Mouse (Mus musculus) hematopoietic stem cell, adult 5-6 weeks (primary cell): Measurements from ENCODE around the gene Olfr588-ps1. TPM values are rescaled to one million over a fixed set of nuclear protein-coding genes. Genes with fewer than 3 reads are reported as not detected.
"Not testable (repeated sequence)": the region's sequence is repeated elsewhere in the genome, so short reads cannot be mapped to it uniquely, and the experiment has no call there.

Source experiments
- ATAC-seq, 2 experiments: fragments of 125-278 bp in 1 of 2; replicated peaks in 1 of 2; 2 replicates each; pipeline ENCODE4 v1.8.0; 2016 to 2017; ENCODE audit warnings: inconsistent platforms in 2 of 2, mild to moderate bottlenecking in 2 of 2, moderate number of reproducible peaks in 2 of 2, low read depth in 1 of 2, moderate TSS enrichment in 1 of 2; ENCODE audit not compliant: low FRiP score in 2 of 2, poor library complexity in 2 of 2, severe bottlenecking in 2 of 2, insufficient read depth in 1 of 2, low TSS enrichment in 1 of 2
- total RNA-seq: library from RNA; stranded (forward); fragments of 172-1452, 232-1000 nt; gene quantifications from 2 replicates; pipeline ENCODE4 v1.2.3, GENCODE M21; 2017

The Olfr588-ps1 gene
- total RNA-seq = not detected in 2 replicates

- no peak for ATAC-seq
Observed at GRCm38 (mm10) chr7:103140579-103140978, at the start of gene Olfr588-ps1. Gene Olfr588-ps1, plus strand, starts transcription at chr7:103140879.

GRCm38 (mm10) chr7:103097420-103097819 lies 43.3 kb upstream of the Olfr588-ps1 start, which contains the start of gene Olfr585:
Gene Olfr585, plus strand, starts transcription at chr7:103097720.
- no peak for ATAC-seq

GRCm38 (mm10) chr7:103119406-103119805 lies 21.3 kb upstream of the Olfr588-ps1 start:
- ATAC-seq = no peak

GRCm38 (mm10) chr7:103125538-103125937 lies 15.1 kb upstream of the Olfr588-ps1 start, which contains the start of gene Olfr586:
Gene Olfr586, minus strand, starts transcription at chr7:103125638.
- no peak for ATAC-seq

GRCm38 (mm10) chr7:103156256-103156655 lies 15.6 kb downstream of the Olfr588-ps1 start, which contains the start of gene Olfr589:
Gene Olfr589, minus strand, starts transcription at chr7:103156356.
- no peak for ATAC-seq

GRCm38 (mm10) chr7:103169697-103170096 lies 29.0 kb downstream of the Olfr588-ps1 start:
- no peak for ATAC-seq

GRCm38 (mm10) chr7:103178240-103178639 lies 37.6 kb downstream of the Olfr588-ps1 start, which contains the start of gene Olfr591:
Gene Olfr591, minus strand, starts transcription at chr7:103178340.
- ATAC-seq = no peak

GRCm38 (mm10) chr7:103184503-103184902 lies 43.8 kb downstream of the Olfr588-ps1 start, which contains the start of gene Olfr592:
Gene Olfr592, plus strand, starts transcription at chr7:103184803.
- not testable (repeated sequence) for ATAC-seq

Other genes starting within 250 kb of the Olfr588-ps1 start
- gene Olfr569, start 250.0 kb upstream of the Olfr588-ps1 start, total RNA-seq = 0.10 TPM in 1 of 2 replicates, not detected in the other
- not detected in 2 replicates for gene Olfr570, start 246.3 kb upstream of the Olfr588-ps1 start, total RNA-seq
- gene Olfr571, start 223.3 kb upstream of the Olfr588-ps1 start, total RNA-seq = not detected in 2 replicates
- gene Olfr572, start 216.5 kb upstream of the Olfr588-ps1 start, total RNA-seq = not detected in 2 replicates
- gene Olfr573-ps1, start 198.3 kb upstream of the Olfr588-ps1 start, total RNA-seq = not detected in 2 replicates
- gene Olfr574, start 192.4 kb upstream of the Olfr588-ps1 start, total RNA-seq = not detected in 2 replicates
- gene Olfr575, start 182.1 kb upstream of the Olfr588-ps1 start, total RNA-seq = not detected in 2 replicates
- not detected in 2 replicates for gene Olfr576, start 178.2 kb upstream of the Olfr588-ps1 start, total RNA-seq
- gene Olfr577, start 164.9 kb upstream of the Olfr588-ps1 start, total RNA-seq = not detected in 2 replicates
- gene Olfr578, start 151.6 kb upstream of the Olfr588-ps1 start, total RNA-seq = not detected in 2 replicates
- not detected in 2 replicates for gene Olfr582, start 102.9 kb upstream of the Olfr588-ps1 start, total RNA-seq
- not detected in 2 replicates for gene Olfr583, start 89.6 kb upstream of the Olfr588-ps1 start, total RNA-seq
- gene Olfr584, start 59.0 kb upstream of the Olfr588-ps1 start, total RNA-seq = not detected in 2 replicates
- gene Olfr585, start 43.2 kb upstream of the Olfr588-ps1 start, total RNA-seq = not detected in 2 replicates
- not detected in 2 replicates for gene Olfr586, start 15.2 kb upstream of the Olfr588-ps1 start, total RNA-seq
- not detected in 2 replicates for gene Olfr589, start 15.5 kb downstream of the Olfr588-ps1 start, total RNA-seq
- not detected in 2 replicates for gene Olfr591, start 37.5 kb downstream of the Olfr588-ps1 start, total RNA-seq
- not detected in 2 replicates for gene Olfr592, start 43.9 kb downstream of the Olfr588-ps1 start, total RNA-seq
- gene Olfr593, start 71.0 kb downstream of the Olfr588-ps1 start, total RNA-seq = not detected in 2 replicates
- not detected in 2 replicates for gene Olfr594, start 76.1 kb downstream of the Olfr588-ps1 start, total RNA-seq
- gene Usp17ld, start 111.6 kb downstream of the Olfr588-ps1 start, total RNA-seq = not detected in 2 replicates
- not detected in 2 replicates for gene Olfr596, start 164.8 kb downstream of the Olfr588-ps1 start, total RNA-seq
- gene Olfr597, start 175.4 kb downstream of the Olfr588-ps1 start, total RNA-seq = not detected in 2 replicates
- not detected in 2 replicates for gene Olfr598, start 182.7 kb downstream of the Olfr588-ps1 start, total RNA-seq
- not detected in 2 replicates for gene Olfr599, start 195.0 kb downstream of the Olfr588-ps1 start, total RNA-seq
- not detected in 2 replicates for gene Olfr600, start 208.8 kb downstream of the Olfr588-ps1 start, total RNA-seq
- not detected in 2 replicates for gene Olfr601, start 221.8 kb downstream of the Olfr588-ps1 start, total RNA-seq
- not detected in 2 replicates for gene Olfr603, start 245.3 kb downstream of the Olfr588-ps1 start, total RNA-seq